8 mouse cellular contexts compared by ENCODE assay signal in the genomic region with DNA sequence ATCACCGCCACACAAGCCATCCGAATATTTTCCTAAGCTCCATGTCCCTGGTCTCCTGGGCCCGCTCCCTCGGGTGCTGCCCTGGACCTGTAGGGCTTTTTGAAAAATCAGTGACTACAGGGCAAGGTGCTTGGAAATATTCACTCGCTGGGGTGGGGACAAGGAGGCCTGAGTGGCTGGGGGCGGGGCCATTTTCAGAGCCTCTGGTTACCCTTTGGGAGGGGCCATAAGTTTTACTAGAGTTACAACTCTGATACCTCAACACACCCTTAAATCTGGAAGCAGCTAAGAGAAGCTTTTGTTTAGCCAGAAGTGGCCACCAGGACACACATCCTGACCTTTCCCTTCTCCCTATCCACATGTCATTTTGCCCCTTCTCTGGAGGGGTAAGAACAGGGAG. TPM values are rescaled to one million over a fixed set of nuclear protein-coding genes. Genes with fewer than 3 reads are reported as not detected.
A peak's percentile ranks its signal among the peaks of the same experiment; 100 is the strongest.
DNase-seq lines count a peak whose midpoint lies in the region; ATAC-seq and TF ChIP-seq lines count a peak whose summit lies in the region.

No protein-coding gene starts in this region.

- peak overlapping the region; percentile 69 for H3K4me3 ChIP-seq in layer of hippocampus, adult 2 months
- H3K4me3 ChIP-seq in forebrain, embryonic 15.5 days: peak overlapping the region; percentile 93
- peak overlapping the region; percentile 64 for H3K4me3 ChIP-seq in liver, embryonic 12.5 days
- peak overlapping the region; percentile 54; the same call in 1 of the 2 replicates for H3K4me3 ChIP-seq in olfactory bulb, adult 2 months (ENCODE audit: insufficient read depth, low read depth, low read length)

- H3K27ac ChIP-seq in layer of hippocampus, adult 2 months: peak overlapping the region; percentile 70; the same call in 1 of the 2 replicates
- peak overlapping the region; percentile 100 for H3K27ac ChIP-seq in forebrain, embryonic 15.5 days (replicated peaks)
- H3K27ac ChIP-seq in liver, embryonic 12.5 days: 0 out of 2 replicates have a peak overlapping the region, but pooled peaks have one; percentile 61
- no peak overlapping the region for H3K27ac ChIP-seq in olfactory bulb, adult 2 months (ENCODE audit: insufficient read depth, low read depth, low read length)

- ATAC-seq in forebrain, embryonic 15.5 days (replicated peaks): no peak
- ATAC-seq in liver, embryonic 12.5 days: no peak

- 57% methylated on average over 6 of the region's 6 CpGs for WGBS in forebrain, embryonic 15.5 days
- WGBS in liver, embryonic 12.5 days (ENCODE audit: insufficient replicate concordance): 72% methylated on average over 6 of the region's 6 CpGs
- WGBS in olfactory bulb, adult 2 months: 70% methylated on average over 6 of the region's 6 CpGs

- no peak for TF ChIP-seq POLR2A in olfactory bulb, adult 2 months (IDR thresholded peaks at IDR 0.05; ENCODE audit: insufficient read depth, low read depth, low read length)

- H3K4me1 ChIP-seq in forebrain, embryonic 15.5 days: peaks cover 81% of the 10 kb centered on the region
- H3K4me1 ChIP-seq in liver, embryonic 12.5 days: peaks cover 64% of the 10 kb centered on the region
- H3K4me1 ChIP-seq in olfactory bulb, adult 2 months (ENCODE audit: control insufficient read depth, insufficient read depth, low read length): peaks cover 24% of the 10 kb centered on the region

- H3K9me3 ChIP-seq in forebrain, embryonic 15.5 days: no peaks in the 10 kb centered on the region
- H3K9me3 ChIP-seq in liver, embryonic 12.5 days (replicated peaks): no peaks in the 10 kb centered on the region

- peak overlapping the region; percentile 99 for H3K9ac ChIP-seq in forebrain, embryonic 15.5 days (replicated peaks)
- H3K9ac ChIP-seq in liver, embryonic 12.5 days: peak overlapping the region; percentile 71; the same call in 1 of the 2 replicates

- H3K27me3 ChIP-seq in forebrain, embryonic 15.5 days: no peaks in the 10 kb centered on the region
- peaks cover 22% of the 10 kb centered on the region for H3K27me3 ChIP-seq in liver, embryonic 12.5 days (replicated peaks)

- TF ChIP-seq CTCF in layer of hippocampus, adult 2 months (conservative IDR thresholded peaks at IDR 0.05): no peak
- no peak for TF ChIP-seq CTCF in olfactory bulb, adult 2 months (IDR thresholded peaks at IDR 0.05; ENCODE audit: insufficient read depth, low read depth, low read length)

- DNase-seq in layer of hippocampus, adult 2 months (ENCODE audit: low spot score in 2 of 2): no peak
- no peak for DNase-seq in layer of hippocampus, postnatal 36 days
- no peak for DNase-seq in spleen, adult 18-20 months
- DNase-seq in frontal cortex, postnatal 36 days (ENCODE audit: low spot score in 2 of 2): no peak
- no peak for DNase-seq in embryo, embryonic 9.5 days (ENCODE audit: extremely low spot score)

- H3K4me2 ChIP-seq in forebrain, embryonic 15.5 days (replicated peaks): peak overlapping the region; percentile 93
- peak overlapping the region; percentile 99 for H3K4me2 ChIP-seq in liver, embryonic 12.5 days

- peaks cover 40% of the 10 kb centered on the region for H3K36me3 ChIP-seq in forebrain, embryonic 15.5 days
- peaks cover 15% of the 10 kb centered on the region; the same call in 1 of the 2 replicates for H3K36me3 ChIP-seq in liver, embryonic 12.5 days

RNA-seq across cellular contexts. Expression of a gene that starts 5.0 kb away (rescaled TPM):
- 1 to 10 TPM; 2.8 to 3.7 TPM for total RNA-seq in layer of hippocampus, adult 2 months (2021)
- 1 to 10 TPM; 4.0 to 4.4 TPM for total RNA-seq in layer of hippocampus, postnatal 36 days (2021)
- 50.6 and 55.6 TPM in 2 replicates for polyA plus RNA-seq in forebrain, embryonic 15.5 days (2015; fragmentation: Nextera tagmentation; extraction: Ambion mirVana)
- 2.8 and 3.1 TPM in 2 replicates for polyA plus RNA-seq in liver, embryonic 12.5 days (2016; fragmentation: Nextera tagmentation; extraction: Ambion mirVana)
- not detected in 2 replicates for polyA plus RNA-seq in olfactory bulb, adult 2 months (2012; ENCODE audit: insufficient read depth, insufficient read length, low replicate concordance, missing spikeins)

RNA-seq across cellular contexts. Expression of a gene that starts 11.0 kb away (rescaled TPM):
- not detected for total RNA-seq in layer of hippocampus, adult 2 months (2021)
- total RNA-seq in layer of hippocampus, postnatal 36 days (2021): under 1 TPM in 1 of 2 experiments, not detected in 1; 0.63 TPM
- polyA plus RNA-seq in forebrain, embryonic 15.5 days (2015; fragmentation: Nextera tagmentation; extraction: Ambion mirVana): 0.15 and 0.28 TPM in 2 replicates
- polyA plus RNA-seq in liver, embryonic 12.5 days (2016; fragmentation: Nextera tagmentation; extraction: Ambion mirVana): 0.70 TPM in 1 of 2 replicates, not detected in the other
- polyA plus RNA-seq in olfactory bulb, adult 2 months (2012; ENCODE audit: insufficient read depth, insufficient read length, low replicate concordance, missing spikeins): not detected in 2 replicates

RNA-seq across cellular contexts. Expression of a gene that starts 15.7 kb away (rescaled TPM):
- total RNA-seq in layer of hippocampus, adult 2 months (2021): 100 to 1,000 TPM in 1 of 2 experiments, 10 to 100 TPM in 1; 96.0 to 106 TPM
- 100 to 1,000 TPM in 1 of 2 experiments, 10 to 100 TPM in 1; 91.0 to 111 TPM for total RNA-seq in layer of hippocampus, postnatal 36 days (2021)
- polyA plus RNA-seq in forebrain, embryonic 15.5 days (2015; fragmentation: Nextera tagmentation; extraction: Ambion mirVana): 169 and 187 TPM in 2 replicates
- 101 and 102 TPM in 2 replicates for polyA plus RNA-seq in liver, embryonic 12.5 days (2016; fragmentation: Nextera tagmentation; extraction: Ambion mirVana)
- 853 TPM in 1 of 2 replicates, not detected in the other for polyA plus RNA-seq in olfactory bulb, adult 2 months (2012; ENCODE audit: insufficient read depth, insufficient read length, low replicate concordance, missing spikeins)

RNA-seq across cellular contexts. Expression of a gene that starts 16.4 kb away (rescaled TPM):
- 100 to 1,000 TPM; 110 to 116 TPM for total RNA-seq in layer of hippocampus, adult 2 months (2021)
- 100 to 1,000 TPM; 109 to 111 TPM for total RNA-seq in layer of hippocampus, postnatal 36 days (2021)
- polyA plus RNA-seq in forebrain, embryonic 15.5 days (2015; fragmentation: Nextera tagmentation; extraction: Ambion mirVana): 45.8 and 47.6 TPM in 2 replicates
- polyA plus RNA-seq in liver, embryonic 12.5 days (2016; fragmentation: Nextera tagmentation; extraction: Ambion mirVana): 37.9 and 39.5 TPM in 2 replicates
- polyA plus RNA-seq in olfactory bulb, adult 2 months (2012; ENCODE audit: insufficient read depth, insufficient read length, low replicate concordance, missing spikeins): 138 TPM in 1 of 2 replicates, not detected in the other

RNA-seq across cellular contexts. Expression of a gene that starts 27.4 kb away (rescaled TPM):
- 10 to 100 TPM; 34.6 to 36.1 TPM for total RNA-seq in layer of hippocampus, adult 2 months (2021)
- total RNA-seq in layer of hippocampus, postnatal 36 days (2021): 10 to 100 TPM; 32.6 to 34.3 TPM
- polyA plus RNA-seq in forebrain, embryonic 15.5 days (2015; fragmentation: Nextera tagmentation; extraction: Ambion mirVana): 23.4 and 27.5 TPM in 2 replicates
- 189 TPM in 2 replicates for polyA plus RNA-seq in liver, embryonic 12.5 days (2016; fragmentation: Nextera tagmentation; extraction: Ambion mirVana)
- polyA plus RNA-seq in olfactory bulb, adult 2 months (2012; ENCODE audit: insufficient read depth, insufficient read length, low replicate concordance, missing spikeins): not detected in 2 replicates
